Mouse (Mus musculus) retina, postnatal 1 day (tissue): Measurements from ENCODE around the gene Gcdh.
A peak's percentile ranks its signal among the peaks of the same experiment; 100 is the strongest.
"Not testable (repeated sequence)": the region's sequence is repeated elsewhere in the genome, so short reads cannot be mapped to it uniquely, and the experiment has no call there.

Source experiments
- DNase-seq: peaks from one replicate; pipeline ENCODE4 v3.0.0-alpha.2; 2012

Gene Gcdh

DNA sequence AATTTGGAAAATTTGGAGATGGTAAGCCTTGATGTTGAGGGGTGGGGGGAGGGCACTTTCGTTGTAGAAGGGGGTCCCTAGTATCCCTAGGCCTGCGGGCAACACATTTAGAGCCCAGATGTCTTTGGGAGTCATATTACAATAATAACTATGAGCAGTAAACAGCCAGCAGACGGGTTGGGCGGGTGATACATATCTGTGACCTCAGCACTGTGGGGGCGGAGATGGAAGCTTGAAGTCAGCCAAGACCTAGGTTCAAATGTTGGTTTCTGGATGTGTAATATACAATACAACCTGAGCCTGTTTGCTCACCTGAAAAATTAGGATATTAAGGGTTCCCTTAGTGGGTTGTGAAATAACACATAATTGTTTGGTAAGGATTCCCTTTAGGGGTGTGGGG, 16.2 kb upstream of the Gcdh start:
- DNase-seq = no peak

GRCm38 (mm10) chr8:84909162-84909767, 15.5 kb upstream of the Gcdh start:
- no peak for DNase-seq

DNA sequence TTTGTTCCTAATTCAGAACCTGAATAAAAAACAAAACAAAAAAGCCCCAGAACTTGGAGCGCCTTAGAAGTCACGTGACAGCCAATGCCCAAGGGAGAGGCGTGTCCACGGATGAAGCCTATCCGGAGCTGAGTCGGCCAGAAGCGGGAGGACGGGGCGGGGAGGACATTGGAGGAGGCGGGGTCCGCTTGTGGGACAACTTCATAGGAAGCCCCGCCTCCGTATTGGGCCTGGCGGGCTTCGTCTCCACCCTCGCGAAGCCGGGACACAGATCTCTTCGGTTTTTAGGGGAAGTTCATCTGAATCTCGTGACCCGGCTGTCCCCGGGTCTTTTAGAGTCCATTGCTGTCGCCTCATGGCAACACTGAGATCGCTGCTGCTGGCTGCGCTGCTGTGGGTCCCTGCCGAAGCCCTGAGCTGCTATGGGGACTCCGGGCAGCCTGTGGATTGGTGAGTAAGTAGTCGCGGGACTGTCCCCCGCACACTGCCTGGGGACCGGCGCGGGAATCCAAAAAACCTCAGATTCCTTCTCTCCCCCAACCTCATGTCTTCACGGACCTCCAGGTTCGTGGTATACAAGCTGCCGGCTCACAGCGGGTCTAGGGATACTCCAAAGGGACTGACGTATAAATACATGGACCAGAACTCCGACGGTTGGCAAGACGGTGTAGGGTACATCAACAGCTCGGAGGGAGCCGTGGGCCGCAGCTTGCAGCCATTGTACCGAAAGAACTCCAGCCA, 14.9 kb upstream of the Gcdh start, which contains the start of gene Dnase2a:
TSS of gene Dnase2a (plus strand) at position 140 of the 741 bp plus-strand sequence.
- DNase-seq = peak; percentile 94

DNA sequence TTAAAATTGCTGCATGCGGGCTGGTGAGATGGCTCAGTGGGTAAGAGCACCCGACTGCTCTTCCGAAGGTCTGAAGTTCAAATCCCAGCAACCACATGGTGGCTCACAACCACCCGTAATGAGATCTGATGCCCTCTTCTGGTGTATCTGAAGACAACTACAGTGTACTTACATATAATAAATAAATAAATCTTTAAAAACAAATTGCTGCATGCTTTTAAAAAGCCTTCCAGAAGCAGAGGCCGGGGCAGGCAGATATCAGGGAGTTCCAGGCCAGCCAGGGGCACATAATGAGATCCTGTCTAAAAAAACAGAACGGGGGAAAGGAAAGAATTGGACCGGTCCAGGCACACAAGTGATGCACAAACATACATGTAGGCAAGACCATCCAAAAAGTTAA, 14.3 kb upstream of the Gcdh start:
- not testable (repeated sequence) for DNase-seq

- no peak for DNase-seq
These were observed 13.8 kb upstream of the Gcdh start for GRCm38 (mm10) chr8:84907493-84907892.

DNA sequence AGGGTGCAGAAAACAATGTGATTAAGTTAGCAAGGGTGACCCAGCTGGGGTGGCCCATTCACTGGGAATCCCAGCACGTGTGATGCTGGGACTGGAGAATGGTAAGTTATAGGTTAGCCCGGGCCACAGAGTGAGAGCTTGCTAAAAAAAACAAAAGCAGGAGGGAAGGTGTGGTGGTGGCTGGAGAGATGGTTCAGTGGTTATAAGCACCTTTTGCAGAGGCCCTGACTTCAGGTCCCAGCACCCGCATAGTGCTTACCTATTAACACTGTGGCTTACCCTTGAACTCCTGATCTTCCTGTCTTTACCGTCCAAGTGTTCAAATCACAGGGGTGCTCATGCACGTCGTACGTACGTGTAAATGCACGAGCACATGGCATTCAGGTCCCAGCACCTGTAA, 13.3 kb upstream of the Gcdh start:
- no peak for DNase-seq

GRCm38 (mm10) chr8:84904351-84904750, 10.6 kb upstream of the Gcdh start:
- DNase-seq = no peak

GRCm38 (mm10) chr8:84902920-84903661, 9.4 kb upstream of the Gcdh start:
- DNase-seq = peak; percentile 93

DNA sequence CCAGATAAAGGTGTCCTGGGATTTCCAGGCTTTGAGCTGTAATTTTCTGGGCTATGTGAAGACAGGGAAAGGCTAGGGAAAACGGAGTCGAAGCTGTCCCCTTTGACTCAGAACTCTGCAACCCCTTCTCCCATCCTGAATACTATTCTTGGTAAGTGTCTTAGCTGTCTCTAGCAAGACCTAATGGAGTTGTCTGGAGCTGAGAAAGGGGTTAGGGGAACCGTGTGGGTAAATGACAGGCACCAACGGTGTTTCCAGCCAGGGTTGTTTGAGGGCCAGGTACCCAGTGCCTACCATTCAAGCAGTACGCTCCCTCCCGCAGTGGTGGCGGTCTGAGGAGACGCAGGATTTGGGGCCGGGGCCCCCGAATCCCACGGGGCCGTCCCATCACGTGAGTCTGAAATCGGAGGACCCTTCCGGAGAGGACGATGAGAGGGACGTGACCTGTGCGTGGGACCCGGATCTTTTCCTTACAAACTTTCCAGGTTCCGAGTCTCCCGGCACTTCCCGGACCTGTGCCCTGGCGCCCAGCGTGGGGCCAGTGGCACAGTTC, 8.7 kb upstream of the Gcdh start:
- DNase-seq = no peak

- DNase-seq = no peak
These were observed 8.0 kb upstream of the Gcdh start, which contains the start of gene Klf1 for GRCm38 (mm10) chr8:84901752-84902151. TSS of gene Klf1 (plus strand) at chr8:84901928.

DNA sequence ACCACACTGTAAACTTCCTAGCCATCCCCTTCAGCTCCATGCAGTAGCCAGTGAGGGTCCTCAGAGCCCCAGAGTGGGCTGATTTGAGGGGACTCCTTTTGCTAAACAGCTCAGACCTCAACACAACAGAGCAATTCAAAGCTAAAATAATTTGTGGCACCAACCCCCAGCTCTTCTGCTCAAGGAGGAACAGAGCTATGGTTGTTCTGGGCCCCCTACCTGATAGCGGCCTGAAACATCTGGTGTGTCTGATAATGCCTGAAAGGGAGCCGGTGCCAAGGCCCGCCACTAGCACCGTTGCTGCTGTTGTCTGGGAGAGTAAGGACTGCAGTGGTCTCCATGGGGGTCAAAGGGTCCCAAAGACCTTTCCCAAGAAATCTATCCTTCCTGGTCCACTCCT, 7.3 kb upstream of the Gcdh start:
- DNase-seq = no peak

DNA sequence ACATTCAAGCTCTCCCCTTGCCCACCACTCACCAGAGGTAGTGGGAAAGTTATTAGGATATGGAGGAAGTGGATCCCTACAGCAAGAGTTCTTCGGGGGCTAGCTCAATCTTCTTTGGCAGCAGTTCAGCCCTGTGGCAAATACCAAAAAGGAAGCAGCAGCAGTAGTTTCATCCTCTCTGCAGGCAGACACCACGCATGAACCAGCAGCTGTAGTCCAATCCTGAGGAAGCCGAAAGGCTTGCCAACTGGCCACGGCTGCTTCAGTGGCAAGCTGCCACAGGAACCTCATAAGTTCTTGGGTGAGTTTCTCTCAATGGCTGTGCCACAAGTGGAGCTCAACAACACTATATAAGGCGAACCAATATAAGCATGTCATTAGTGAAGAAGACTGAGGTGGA, 2.2 kb upstream of the Gcdh start:
- DNase-seq = no peak

DNA sequence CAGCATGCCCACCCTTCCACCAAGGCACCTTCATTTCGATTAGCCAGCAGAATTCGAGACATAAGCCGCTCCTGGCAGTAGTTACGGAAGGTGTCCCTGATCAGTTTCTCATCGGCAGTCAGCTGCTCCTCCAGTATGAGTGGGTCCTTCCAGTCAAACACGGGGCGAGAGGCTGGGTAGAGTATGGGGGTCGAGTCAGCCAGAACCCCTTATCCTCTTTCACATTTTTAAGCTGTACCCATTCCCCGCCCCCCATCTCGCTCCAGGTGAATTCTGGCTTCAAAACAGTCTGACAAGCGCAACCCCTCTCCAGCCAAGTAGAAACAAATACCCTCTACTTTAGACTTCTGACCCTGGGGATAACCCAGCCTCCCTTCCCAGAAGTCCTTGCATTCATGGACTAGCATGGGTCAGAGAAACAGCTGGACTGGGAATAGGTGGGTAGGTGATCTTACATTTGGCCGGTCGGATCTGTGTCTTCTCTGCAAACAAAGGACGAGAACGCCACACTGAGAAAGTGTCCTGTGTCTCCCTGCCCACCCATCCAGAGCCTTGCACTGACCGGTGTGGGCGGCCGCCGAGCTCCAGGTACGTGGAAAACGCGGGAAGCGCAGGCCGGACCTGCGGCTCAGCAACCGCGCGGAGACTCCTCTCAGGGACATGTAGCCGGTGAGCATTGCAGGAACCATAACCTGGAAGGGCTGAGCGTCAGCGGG, 570 bp downstream of the Gcdh start:
- DNase-seq = no peak

- no peak for DNase-seq
These were observed 4.6 kb downstream of the Gcdh start for GRCm38 (mm10) chr8:84889141-84889540.

DNA sequence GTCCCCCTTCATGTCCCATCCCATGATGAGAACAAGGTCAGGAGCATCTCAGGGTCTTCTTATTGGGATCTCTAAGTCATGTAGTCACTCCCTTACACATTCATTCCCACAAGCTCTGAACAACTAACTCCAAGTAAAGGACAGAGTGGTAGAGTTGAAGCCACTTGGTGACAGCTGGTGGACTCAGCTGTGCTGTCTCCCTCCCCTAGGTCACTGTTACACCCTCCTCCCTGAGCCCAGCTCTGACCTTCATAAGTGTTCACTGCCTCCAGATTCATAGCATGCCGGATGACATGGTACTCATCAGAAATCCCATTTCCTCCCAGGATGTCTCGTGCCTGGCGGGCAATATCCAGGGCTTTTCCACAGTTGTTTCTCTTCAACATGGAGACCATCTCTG, 5.4 kb downstream of the Gcdh start:
- no peak for DNase-seq

DNA sequence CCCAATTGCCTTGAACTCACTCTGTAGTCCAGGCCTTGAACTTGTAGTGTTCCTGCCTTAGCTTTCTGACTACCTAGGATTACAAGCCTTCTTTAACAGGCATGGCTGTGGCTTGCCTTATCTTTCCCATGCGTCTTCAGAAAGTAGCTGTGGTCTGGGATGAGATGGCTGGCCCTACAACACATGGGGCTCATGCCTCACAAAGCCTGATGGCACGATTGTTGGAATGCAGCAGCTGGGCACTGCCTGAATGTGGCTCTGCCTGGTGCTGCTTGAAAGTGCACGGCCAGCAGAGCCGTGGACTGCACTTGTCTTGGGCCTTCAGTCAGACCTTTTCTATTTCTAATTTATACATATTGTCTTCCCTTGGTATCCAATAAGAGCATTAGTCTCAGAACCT, 9.0 kb downstream of the Gcdh start:
- no peak for DNase-seq

DNA sequence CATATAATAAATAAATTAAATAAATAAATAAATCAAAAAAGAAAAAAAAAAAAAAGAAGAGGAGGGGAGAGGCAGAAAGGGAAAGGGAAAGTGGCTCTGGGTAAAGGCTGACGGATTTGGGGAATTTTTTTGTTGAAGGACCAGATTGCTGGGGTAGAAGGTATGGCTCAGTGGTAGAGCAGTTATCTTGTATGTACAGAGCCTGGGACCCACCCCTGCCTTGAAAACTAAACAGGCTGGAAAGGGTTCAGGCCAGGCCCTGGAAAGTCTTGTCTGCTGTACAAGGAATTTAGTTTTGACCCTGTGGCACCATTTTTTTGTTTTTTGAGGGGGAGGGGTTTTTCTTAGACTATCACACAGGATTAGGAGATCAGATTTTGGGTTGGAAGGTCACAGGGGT, 14.8 kb downstream of the Gcdh start:
- DNase-seq = no peak

- DNase-seq = no peak
These were observed 16.3 kb downstream of the Gcdh start for GRCm38 (mm10) chr8:84877297-84878035.

- no peak for DNase-seq
These were observed 19.4 kb downstream of the Gcdh start for GRCm38 (mm10) chr8:84874339-84874738.

GRCm38 (mm10) chr8:84873016-84873415, 20.7 kb downstream of the Gcdh start:
- DNase-seq = no peak

DNA sequence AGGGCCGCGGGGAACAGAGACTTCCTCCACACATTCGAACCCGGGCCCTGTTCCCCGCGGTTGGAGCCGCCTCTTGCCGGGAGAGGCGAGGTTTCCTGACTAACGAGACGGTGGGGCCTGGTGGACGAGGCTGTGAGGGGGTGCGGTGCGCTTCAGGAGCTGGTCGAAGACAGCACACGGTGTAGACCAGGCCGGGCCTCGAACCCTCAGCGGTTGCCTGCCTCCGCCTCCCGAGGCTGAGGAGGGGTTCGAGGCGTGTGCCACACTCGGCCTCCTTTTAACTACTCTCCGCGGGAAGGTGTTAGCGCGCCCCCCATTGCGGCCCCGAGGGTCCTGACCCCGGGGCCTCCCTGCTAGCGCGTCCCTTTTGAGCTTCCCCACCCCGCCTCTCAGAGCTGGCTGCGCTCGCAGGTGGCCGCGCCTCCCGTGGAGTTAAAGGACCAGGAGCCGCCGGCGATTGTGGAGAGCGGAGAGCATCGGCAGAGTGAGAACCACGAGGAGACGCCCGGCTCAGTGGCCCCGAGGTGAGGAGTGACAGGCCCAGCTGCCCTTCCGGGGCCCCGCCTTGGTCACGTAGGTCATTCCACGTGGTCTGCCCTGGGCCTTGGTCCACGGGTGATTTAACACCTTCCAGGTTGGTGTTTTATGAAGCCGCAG, 21.3 kb downstream of the Gcdh start:
- DNase-seq = peak; percentile 64
